Mouse (Mus musculus) hematopoietic stem cell, adult 5-6 weeks (primary cell): ENCODE results near the gene Mgat4b. TPM values are rescaled to one million over a fixed set of nuclear protein-coding genes. Genes with fewer than 3 reads are reported as not detected.

ENCODE experiments used
- ATAC-seq, 2 experiments: fragments of 125-278 bp in 1 of 2; replicated peaks in 1 of 2; 2 replicates each; pipeline ENCODE4 v1.8.0; 2016 to 2017; ENCODE audit warnings: inconsistent platforms in 2 of 2, mild to moderate bottlenecking in 2 of 2, moderate number of reproducible peaks in 2 of 2, low read depth in 1 of 2, moderate TSS enrichment in 1 of 2; ENCODE audit not compliant: low FRiP score in 2 of 2, poor library complexity in 2 of 2, severe bottlenecking in 2 of 2, insufficient read depth in 1 of 2, low TSS enrichment in 1 of 2
- total RNA-seq: library from RNA; stranded (forward); fragments of 172-1452, 232-1000 nt; gene quantifications from 2 replicates; pipeline ENCODE4 v1.2.3, GENCODE M21; 2017

Gene Mgat4b
- total RNA-seq, 1 experiment from 2014 or later, result 17.0 TPM

DNA sequence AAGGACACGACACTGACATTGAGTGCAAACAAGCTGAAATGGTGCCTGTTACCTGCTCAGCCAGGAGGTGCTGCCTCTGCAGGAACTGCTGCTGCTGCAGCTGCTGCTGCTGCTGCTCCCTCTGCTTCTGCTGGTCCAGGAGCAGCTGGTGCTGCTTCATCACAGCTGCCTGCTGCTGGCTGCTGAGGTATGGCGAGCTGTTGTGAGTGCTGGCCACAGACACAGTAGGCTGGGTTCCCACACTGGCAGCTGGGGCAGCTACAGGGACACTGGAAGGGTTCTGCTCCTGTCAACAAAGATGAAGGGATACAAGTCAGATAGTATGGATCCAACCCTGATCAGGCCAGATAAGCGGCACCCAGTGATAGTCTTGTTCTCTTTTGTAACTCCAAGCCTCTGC, 52.5 kb downstream of the Mgat4b start:
- no peak for ATAC-seq

DNA sequence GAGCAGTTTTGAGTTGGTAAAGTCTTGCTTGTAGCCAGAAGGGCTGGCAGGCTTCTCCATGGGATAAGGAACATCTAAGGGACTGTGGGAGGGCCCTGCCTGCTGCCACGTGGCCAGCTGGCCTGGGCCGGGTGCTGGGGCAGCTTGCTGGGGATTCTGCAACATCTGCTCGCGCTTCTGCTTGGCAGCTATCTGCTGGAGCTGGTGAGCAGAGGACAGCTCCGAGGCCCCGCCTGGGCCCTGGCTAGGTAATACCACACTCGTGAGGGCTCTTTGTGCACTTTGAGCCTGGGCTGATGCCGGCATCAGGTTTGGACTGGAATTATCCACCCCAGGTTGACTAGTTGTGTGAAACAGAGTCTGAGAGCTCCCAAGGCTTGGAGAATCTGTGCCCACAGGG, 55.2 kb downstream of the Mgat4b start:
- ATAC-seq, result no peak

GRCm38 (mm10) chr11:50266997-50267396, 56.3 kb downstream of the Mgat4b start:
- ATAC-seq, result no peak

- ATAC-seq, result no peak
These were observed 58.5 kb downstream of the Mgat4b start for GRCm38 (mm10) chr11:50269163-50269562.

DNA sequence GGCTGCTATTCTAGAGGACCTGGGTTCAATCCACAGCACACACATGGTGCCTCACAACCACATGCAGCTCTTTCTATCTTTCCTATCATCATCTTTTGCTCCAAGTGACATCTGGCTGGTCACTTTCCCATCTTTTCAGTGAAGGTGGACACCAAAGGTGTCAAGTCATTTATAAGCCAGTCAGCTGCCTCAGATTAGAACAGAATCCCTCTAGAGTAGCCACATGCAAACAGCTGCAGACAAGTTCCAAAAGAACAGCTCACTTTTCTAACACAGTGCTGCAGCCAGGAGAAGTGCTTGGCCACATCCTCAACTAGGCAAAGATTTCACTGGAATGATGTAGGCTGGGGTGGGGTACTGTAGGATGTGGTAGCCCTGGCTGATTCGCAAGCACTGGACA, 59.2 kb downstream of the Mgat4b start:
- ATAC-seq, result no peak

DNA sequence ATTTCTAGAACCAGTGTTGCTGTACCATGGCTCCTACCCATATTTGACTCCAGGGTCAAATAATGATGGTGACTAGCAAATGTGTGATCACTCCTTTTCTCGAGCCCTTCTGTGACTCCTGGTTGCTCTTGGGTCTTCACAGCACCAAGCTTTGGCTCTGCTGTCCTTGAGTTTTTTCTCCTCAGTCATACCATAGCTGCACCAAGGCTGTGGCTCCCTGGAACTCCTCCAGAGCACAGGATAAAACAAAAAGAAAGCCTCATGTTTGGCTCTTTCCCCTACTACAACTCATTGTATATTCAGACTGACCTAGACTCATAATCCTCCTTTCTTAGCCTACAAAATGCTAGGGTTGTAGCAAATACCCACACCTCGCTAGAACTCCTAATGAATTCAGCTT, 62.1 kb downstream of the Mgat4b start:
- ATAC-seq, result no peak

- ATAC-seq, result no peak
These were observed 64.4 kb downstream of the Mgat4b start for GRCm38 (mm10) chr11:50275077-50275476.

- peak; percentile 75 to 76 for ATAC-seq
These were observed 65.0 kb downstream of the Mgat4b start for GRCm38 (mm10) chr11:50275568-50276151.

DNA sequence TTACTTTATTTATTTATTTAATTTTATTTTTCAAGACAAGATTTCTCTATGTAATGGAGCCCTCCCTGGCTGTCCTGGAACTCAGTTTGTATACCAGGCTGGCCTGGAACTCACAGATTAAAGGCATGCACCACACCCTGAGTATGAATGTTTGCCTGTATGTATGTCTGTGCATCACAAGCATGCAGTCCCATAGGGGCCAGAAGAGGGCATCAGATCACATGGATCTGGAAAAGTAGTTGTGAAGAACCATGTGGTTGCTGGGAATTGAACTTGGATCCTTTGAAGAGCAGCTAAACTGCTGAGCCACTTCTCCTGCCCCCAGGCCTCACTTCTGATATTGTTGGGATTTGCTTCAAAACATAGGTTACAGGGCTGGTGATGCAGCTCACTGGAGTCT, 66.3 kb downstream of the Mgat4b start:
- ATAC-seq, result no peak

DNA sequence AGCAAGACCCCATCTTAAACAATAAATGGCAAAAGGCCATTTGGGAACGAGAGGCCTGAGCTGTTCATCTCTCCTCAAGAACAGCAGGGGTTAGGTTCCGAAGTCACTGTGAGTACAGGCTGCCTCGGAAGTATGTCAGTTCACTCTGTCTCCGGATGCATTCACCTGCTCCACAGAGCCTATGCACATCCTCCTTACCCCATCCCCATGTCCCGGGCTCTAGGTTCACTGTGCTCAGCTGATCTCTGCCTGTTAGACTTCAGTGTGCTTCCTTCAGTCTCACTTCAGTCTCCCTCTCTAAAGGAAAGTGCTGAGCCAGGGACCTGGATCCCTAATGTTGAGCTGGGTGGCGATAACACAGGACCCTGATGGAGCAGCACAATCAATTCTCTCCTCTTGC, 67.0 kb downstream of the Mgat4b start:
- no peak for ATAC-seq

- ATAC-seq, result no peak
These were observed 68.3 kb downstream of the Mgat4b start for GRCm38 (mm10) chr11:50279005-50279404.

DNA sequence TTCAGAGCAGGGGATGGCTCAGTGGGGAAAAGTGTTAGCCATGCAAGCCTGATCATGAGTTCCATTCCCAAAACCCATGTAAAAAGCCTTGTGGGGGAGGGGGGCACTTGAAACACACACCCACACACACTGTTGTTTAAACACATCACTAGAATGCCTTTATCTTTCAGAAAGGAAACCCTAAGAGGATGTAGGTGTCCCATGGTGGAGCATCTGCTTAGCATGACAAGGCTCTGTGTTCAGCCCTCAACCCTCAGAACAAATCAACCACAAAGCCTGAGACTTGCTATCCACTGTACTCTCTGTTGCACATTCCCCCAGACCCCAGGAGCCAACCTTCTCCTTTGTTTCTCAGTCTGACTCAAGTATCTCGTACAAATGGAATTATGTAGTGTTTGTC, 69.4 kb downstream of the Mgat4b start:
- no peak for ATAC-seq

Other genes with a start within 250 kb of the Mgat4b start
- gene Rnf130, start 185.5 kb upstream of the Mgat4b start, total RNA-seq, result 288 and 337 TPM in 2 replicates
- 89.9 and 124 TPM in 2 replicates for gene Tbc1d9b, start 79.5 kb upstream of the Mgat4b start, total RNA-seq
- 5.4 and 10.9 TPM in 2 replicates for gene Mrnip, start 36.4 kb upstream of the Mgat4b start, total RNA-seq
- gene Sqstm1, start 63 bp upstream of the Mgat4b start, total RNA-seq, result 371 and 449 TPM in 2 replicates
- 4.3 and 12.0 TPM in 2 replicates for gene Ltc4s, start 27.7 kb downstream of the Mgat4b start, total RNA-seq
- gene Maml1, start 81.4 kb downstream of the Mgat4b start, total RNA-seq, result 4.5 and 7.1 TPM in 2 replicates
- 717 and 931 TPM in 2 replicates for gene Canx, start 114.8 kb downstream of the Mgat4b start, total RNA-seq
- gene Cby3, start 143.6 kb downstream of the Mgat4b start, total RNA-seq, result not detected in 2 replicates
- gene Hnrnph1, start 166.1 kb downstream of the Mgat4b start, total RNA-seq, result 1,107 and 1,206 TPM in 2 replicates
- gene Rufy1, start 220.2 kb downstream of the Mgat4b start, total RNA-seq, result 40.5 and 43.5 TPM in 2 replicates